Mouse (Mus musculus) left cerebral cortex, adult 2 months (tissue): ENCODE measurements around the gene Numa1. TPM values are rescaled to one million over a fixed set of nuclear protein-coding genes. Genes with fewer than 3 reads are reported as not detected.
"Not testable (repeated sequence)": the region's sequence is repeated elsewhere in the genome, so short reads cannot be mapped to it uniquely, and the experiment has no call there.

Experiments used
- DNase-seq, 2 experiments: peaks; one replicate each; pipeline ENCODE4 v3.0.0; 2021 to 2022; ENCODE audit warnings: low spot score in 2 of 2, mixed read lengths in 1 of 2; ENCODE audit errors: extremely low spot score in 1 of 2
- H3K27ac ChIP-seq: fragments of 200-600 bp; 2 replicates; pipeline ENCODE4 v1.8.1; 2022
- H3K4me3 ChIP-seq: fragments of 200-600 bp; 2 replicates; pipeline ENCODE4 v1.8.1; 2022
- CTCF ChIP-seq: fragments of 200-600 bp; IDR thresholded peaks from 2 replicates; pipeline ENCODE4 v1.8.1; 2022; ENCODE audit warnings: antibody characterized with exemption, mild to moderate bottlenecking, moderate library complexity
- intact Hi-C: fragments of 180-260 bp; cut with DNase I; formaldehyde crosslinking; loops from one replicate; pipeline ENCODE4 v1.15.1; 2025
- total RNA-seq, 2 experiments: library from RNA; stranded (reverse); gene quantifications; 2 replicates each; pipeline ENCODE4 v1.2.3; 2021

Numa1 gene
- total RNA-seq, 2 experiments from 2014 or later = 96.8 to 101 TPM

DNA sequence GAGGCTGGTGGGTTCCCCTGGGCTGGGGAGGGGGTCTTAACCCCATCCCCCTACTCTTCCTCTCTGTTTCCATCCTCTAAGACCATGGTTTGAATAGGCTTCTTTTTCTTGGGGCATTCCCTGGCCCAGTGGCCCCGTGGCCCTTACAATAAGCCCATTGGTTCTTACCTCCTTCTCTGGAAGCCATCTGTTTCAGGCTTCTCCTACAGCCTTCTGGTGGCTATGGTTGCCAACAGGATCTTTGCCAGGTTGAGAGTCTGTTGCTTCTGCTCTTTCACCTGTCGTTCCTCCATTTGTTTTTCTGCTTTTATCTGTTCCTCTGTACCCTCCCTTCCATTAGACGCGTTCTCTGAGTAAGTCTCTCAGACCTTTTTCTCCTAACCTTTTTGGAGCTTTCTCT lies 3.7 kb downstream of the Numa1 start:
- no peak for TF ChIP-seq CTCF
- DNase-seq = no peak
- Histone ChIP-seq H3K4me3 (no peak overlapping the region), H3K27ac (no peak overlapping the region)
- intact Hi-C loops = no loop called here

DNA sequence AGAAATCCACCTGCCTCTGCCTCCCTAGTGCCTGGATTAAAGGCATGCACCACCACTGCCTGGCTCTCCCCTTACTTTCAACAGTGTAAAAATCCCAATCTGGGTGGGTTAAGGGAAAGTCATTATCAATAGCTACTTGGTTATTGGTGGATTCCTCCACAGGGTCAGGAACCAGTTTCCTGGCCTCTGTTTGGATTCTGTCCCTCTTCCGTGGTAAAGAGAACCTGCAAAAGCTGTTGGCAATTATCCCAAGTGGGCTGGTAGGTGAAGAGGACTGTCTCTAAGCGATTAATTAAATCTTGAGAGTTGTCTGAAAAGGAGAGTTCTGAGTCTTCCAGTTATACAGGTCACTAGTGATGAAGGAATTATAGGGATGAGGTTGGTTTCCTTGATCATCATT lies 4.4 kb downstream of the Numa1 start:
- DNase-seq = no peak
- no peak overlapping the region for H3K27ac ChIP-seq
- intact Hi-C loops = no loop called here
- no peak for TF ChIP-seq CTCF
- H3K4me3 ChIP-seq = no peak overlapping the region

- DNase-seq = no peak
- Histone ChIP-seq H3K27ac (no peak overlapping the region), H3K4me3 (no peak overlapping the region)
- intact Hi-C loops = no loop called here
- no peak for TF ChIP-seq CTCF
Measured at GRCm38 (mm10) chr7:101939758-101940157, 5.8 kb downstream of the Numa1 start.

DNA sequence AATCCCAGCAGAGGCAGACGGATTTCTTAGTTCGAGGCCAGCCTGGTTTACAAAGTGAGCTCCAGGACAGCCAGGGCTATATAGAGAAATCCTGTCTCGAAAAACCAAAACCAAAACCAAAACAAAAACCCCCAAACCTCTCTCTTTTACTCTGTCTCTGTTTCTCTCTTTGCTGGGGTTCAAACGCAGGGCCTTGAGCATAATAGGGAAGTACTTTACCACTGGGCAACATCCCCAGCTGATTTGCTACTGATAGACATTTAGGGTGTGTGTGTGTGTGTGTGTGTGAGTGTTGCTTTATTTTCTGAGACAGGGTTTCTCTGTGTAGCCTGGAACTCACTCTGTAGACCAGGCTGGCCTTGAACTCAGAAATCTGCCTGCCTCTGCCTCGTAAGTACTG lies 15.1 kb downstream of the Numa1 start:
- DNase-seq, intact Hi-C loops, H3K27ac ChIP-seq, H3K4me3 ChIP-seq: not testable (repeated sequence)

GRCm38 (mm10) chr7:101951648-101952047 lies 17.7 kb downstream of the Numa1 start:
- intact Hi-C loops = no loop called here
- no peak for DNase-seq
- no peak for TF ChIP-seq CTCF
- H3K27ac ChIP-seq = no peak overlapping the region
- no peak overlapping the region for H3K4me3 ChIP-seq

DNA sequence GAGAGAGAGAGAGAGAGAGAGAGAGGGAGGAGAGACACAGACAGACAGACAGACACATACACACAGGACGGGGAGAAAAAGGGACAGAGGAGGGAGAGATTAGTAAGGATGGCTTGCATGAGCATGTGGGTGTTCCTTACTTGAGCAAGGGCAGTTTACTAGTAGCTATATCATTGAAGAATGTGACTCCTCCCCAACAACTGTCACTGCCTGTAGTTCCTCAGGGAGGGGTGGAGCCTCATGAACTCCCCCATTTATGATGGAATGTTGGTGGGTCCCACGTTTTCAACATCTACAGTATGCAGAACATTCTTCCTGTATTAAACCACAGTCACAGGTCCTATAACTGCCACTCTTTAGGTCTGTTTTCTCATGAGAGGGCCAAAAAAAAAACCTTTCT lies 18.2 kb downstream of the Numa1 start:
- no peak for DNase-seq
- no peak overlapping the region for H3K27ac ChIP-seq
- H3K4me3 ChIP-seq = no peak overlapping the region
- intact Hi-C loops = no loop called here
- TF ChIP-seq CTCF = no peak

GRCm38 (mm10) chr7:101954163-101954562 lies 20.3 kb downstream of the Numa1 start:
- DNase-seq = no peak
- TF ChIP-seq CTCF = no peak
- Histone ChIP-seq H3K4me3 (no peak overlapping the region), H3K27ac (peak overlapping the region; percentile 42; the same call in 1 of the 2 replicates)
- intact Hi-C loops = no loop called here

DNA sequence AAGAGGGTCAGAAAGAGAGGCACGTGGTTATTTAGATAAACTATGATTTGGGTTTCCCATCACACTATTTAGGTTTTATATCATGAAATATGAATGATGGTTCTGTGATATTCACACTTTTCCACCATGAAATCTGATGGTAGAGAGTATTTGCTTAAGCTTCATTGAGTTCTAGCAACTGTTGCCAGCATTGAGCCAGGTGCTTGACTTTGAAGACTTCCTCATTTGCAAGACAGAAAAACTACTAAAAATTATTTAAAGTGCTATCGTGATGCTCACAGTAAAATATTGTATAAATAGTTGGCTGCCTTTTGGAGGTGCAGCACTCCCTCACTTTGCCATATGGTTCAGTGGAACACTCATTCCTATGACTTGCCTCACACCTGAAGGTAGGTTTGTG lies 21.4 kb downstream of the Numa1 start:
- no peak overlapping the region for H3K4me3 ChIP-seq
- no peak for TF ChIP-seq CTCF
- intact Hi-C loops = no loop called here
- H3K27ac ChIP-seq = no peak overlapping the region
- DNase-seq = no peak

GRCm38 (mm10) chr7:101955862-101956261 lies 22.0 kb downstream of the Numa1 start:
- Histone ChIP-seq H3K4me3 (no peak overlapping the region), H3K27ac (no peak overlapping the region)
- DNase-seq = no peak
- no peak for TF ChIP-seq CTCF
- intact Hi-C loops = no loop called here

GRCm38 (mm10) chr7:101956481-101956880 lies 22.6 kb downstream of the Numa1 start:
- Histone ChIP-seq H3K27ac (no peak overlapping the region), H3K4me3 (no peak overlapping the region)
- intact Hi-C loops = no loop called here
- TF ChIP-seq CTCF = no peak
- no peak for DNase-seq

- DNase-seq = no peak
- no peak for TF ChIP-seq CTCF
- no peak overlapping the region for H3K4me3 ChIP-seq
- no peak overlapping the region for H3K27ac ChIP-seq
- intact Hi-C loops = no loop called here
Measured at GRCm38 (mm10) chr7:101956911-101957310, 23.0 kb downstream of the Numa1 start.

GRCm38 (mm10) chr7:101962829-101963228 lies 28.9 kb downstream of the Numa1 start:
- no peak for TF ChIP-seq CTCF
- no peak overlapping the region for H3K27ac ChIP-seq
- intact Hi-C loops = no loop called here

DNA sequence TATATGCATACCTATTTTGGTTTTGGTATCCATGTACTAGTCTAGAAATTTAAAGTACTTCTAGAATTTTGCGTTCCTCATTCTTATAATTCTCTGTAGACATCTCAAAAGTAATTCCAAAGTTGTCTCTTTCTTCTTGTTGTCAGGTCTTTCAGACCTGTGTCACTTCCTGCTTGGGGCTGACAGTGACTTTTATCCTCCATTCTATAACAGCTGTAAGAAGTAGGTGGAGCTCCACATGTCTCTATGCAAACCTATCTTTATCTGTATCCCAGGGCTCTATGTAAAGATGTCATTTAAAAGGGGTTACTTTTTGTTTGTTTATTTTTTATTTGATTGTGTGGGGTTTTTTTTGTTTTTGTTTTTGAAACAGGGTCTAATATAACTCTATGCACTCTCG lies 29.7 kb downstream of the Numa1 start:
- H3K4me3 ChIP-seq = no peak overlapping the region
- intact Hi-C loops = no loop called here
- TF ChIP-seq CTCF = no peak
- DNase-seq = no peak
- no peak overlapping the region for H3K27ac ChIP-seq

More at GRCm38 (mm10) chr7:101962829-101963228, 28.9 kb downstream of the Numa1 start:
- no peak for DNase-seq
- H3K4me3 ChIP-seq = no peak overlapping the region

DNA sequence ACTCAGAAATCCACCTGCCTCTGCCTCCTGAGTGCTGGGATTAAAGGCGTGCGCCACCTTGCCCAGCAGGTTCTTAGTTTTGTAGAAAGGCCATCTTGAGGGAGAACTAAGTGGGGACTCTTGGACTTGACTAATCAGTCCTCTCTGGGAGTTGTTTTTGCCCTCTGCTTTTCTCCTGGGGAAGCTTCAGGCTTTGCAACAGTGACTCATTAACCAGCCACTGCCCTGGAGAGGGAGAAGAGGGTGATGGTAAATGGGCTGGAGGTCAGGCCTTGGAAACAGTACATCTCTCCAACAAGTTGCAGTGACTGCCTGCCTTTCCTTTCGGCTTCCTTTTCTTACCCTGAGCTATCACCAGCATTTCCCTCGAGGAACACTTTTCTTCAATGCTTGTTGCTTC lies 30.6 kb downstream of the Numa1 start:
- intact Hi-C loops = no loop called here
- H3K4me3 ChIP-seq = no peak overlapping the region
- no peak for TF ChIP-seq CTCF
- H3K27ac ChIP-seq = no peak overlapping the region
- DNase-seq = no peak
